Mouse (Mus musculus): Measurements from ENCODE around the gene Pid1. TPM values are rescaled to one million over a fixed set of nuclear protein-coding genes. Genes with fewer than 3 reads are reported as not detected.

Gene Pid1
- polyA plus RNA-seq, 1 experiment from 2014 or later = 26.0 TPM

GRCm38 (mm10) chr1:84097398-84097797 lies 266.6 kb downstream of the Pid1 start:
- H3K36me3 ChIP-seq (replicated peaks; ENCODE audit: control insufficient read depth, insufficient read depth, low read depth, low read length) = no peaks in the 10 kb centered on the region
- no peak overlapping the region for H3K4me2 ChIP-seq (ENCODE audit: low read depth, low read length)
- H3K27me3 ChIP-seq (ENCODE audit: control insufficient read depth, insufficient read depth, low read length) = no peaks in the 10 kb centered on the region
- H3K9me3 ChIP-seq (replicated peaks; ENCODE audit: control insufficient read depth, low read length) = no peaks in the 10 kb centered on the region
- DNase-seq (ENCODE audit: low spot score) = peak; percentile 60
- peak; percentile 52; the same call in 1 of the 2 replicates for ATAC-seq (replicated peaks; ENCODE audit: insufficient number of reproducible peaks, low FRiP score, low TSS enrichment, low read depth)
- no peak overlapping the region for H3K27ac ChIP-seq (replicated peaks; ENCODE audit: low read depth, low read length)
- no peak overlapping the region for H3K4me3 ChIP-seq (ENCODE audit: low read depth, low read length)
- H3K4me1 ChIP-seq (ENCODE audit: control insufficient read depth, insufficient read depth, low read length) = no peaks in the 10 kb centered on the region
- H3K9ac ChIP-seq (replicated peaks; ENCODE audit: low read length) = no peak overlapping the region

- H3K4me3 ChIP-seq (ENCODE audit: low read depth, low read length) = no peak overlapping the region
- no peaks in the 10 kb centered on the region for H3K9me3 ChIP-seq (replicated peaks; ENCODE audit: control insufficient read depth, low read length)
- no peaks in the 10 kb centered on the region for H3K36me3 ChIP-seq (replicated peaks; ENCODE audit: control insufficient read depth, insufficient read depth, low read depth, low read length)
- no peak overlapping the region for H3K27ac ChIP-seq (replicated peaks; ENCODE audit: low read depth, low read length)
- WGBS = 79% methylated on average over 2 of the region's 2 CpGs
- DNase-seq (ENCODE audit: low spot score) (no peak), ATAC-seq (replicated peaks; ENCODE audit: insufficient number of reproducible peaks, low FRiP score, low TSS enrichment, low read depth) (no peak)
- H3K27me3 ChIP-seq (ENCODE audit: control insufficient read depth, insufficient read depth, low read length) = no peaks in the 10 kb centered on the region
- H3K4me1 ChIP-seq (ENCODE audit: control insufficient read depth, insufficient read depth, low read length) = no peaks in the 10 kb centered on the region
- H3K9ac ChIP-seq (replicated peaks; ENCODE audit: low read length) = no peak overlapping the region
- H3K4me2 ChIP-seq (ENCODE audit: low read depth, low read length) = no peak overlapping the region
Observed at GRCm38 (mm10) chr1:84093291-84093690, 270.7 kb downstream of the Pid1 start.

GRCm38 (mm10) chr1:84089664-84090063 lies 274.3 kb downstream of the Pid1 start:
- 77% methylated on average over 2 of the region's 2 CpGs for WGBS
- Histone ChIP-seq H3K4me3 (ENCODE audit: low read depth, low read length) (no peak overlapping the region), H3K9ac (replicated peaks; ENCODE audit: low read length) (no peak overlapping the region), H3K4me1 (ENCODE audit: control insufficient read depth, insufficient read depth, low read length) (no peaks in the 10 kb centered on the region), H3K4me2 (ENCODE audit: low read depth, low read length) (no peak overlapping the region), H3K27me3 (ENCODE audit: control insufficient read depth, insufficient read depth, low read length) (no peaks in the 10 kb centered on the region), H3K36me3 (replicated peaks; ENCODE audit: control insufficient read depth, insufficient read depth, low read depth, low read length) (no peaks in the 10 kb centered on the region), H3K27ac (replicated peaks; ENCODE audit: low read depth, low read length) (no peak overlapping the region), H3K9me3 (replicated peaks; ENCODE audit: control insufficient read depth, low read length) (no peaks in the 10 kb centered on the region)
- no peak for DNase-seq (ENCODE audit: low spot score)
- ATAC-seq (replicated peaks; ENCODE audit: insufficient number of reproducible peaks, low FRiP score, low TSS enrichment, low read depth) = no peak

DNA sequence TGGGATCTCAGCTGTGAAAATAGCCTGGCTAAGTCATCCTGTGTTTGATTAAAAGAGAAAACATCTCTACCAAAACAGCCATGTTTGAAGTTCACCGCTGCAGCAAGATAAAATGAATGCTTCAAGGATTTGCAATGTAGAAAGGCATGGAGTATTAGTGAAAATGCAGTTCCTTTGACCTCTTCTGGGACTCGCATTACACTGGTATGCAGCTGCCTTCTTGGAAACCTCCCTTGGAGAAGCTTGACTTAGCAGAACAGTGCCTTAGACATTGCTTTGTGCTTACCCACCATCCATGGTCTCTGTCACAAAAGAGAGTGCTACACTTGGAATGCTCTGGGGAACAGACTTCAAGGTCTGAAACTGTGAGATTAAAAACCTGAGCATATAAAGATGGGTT lies 276.0 kb downstream of the Pid1 start:
- WGBS = 44% methylated on average over 2 of the region's 2 CpGs
- Histone ChIP-seq H3K36me3 (replicated peaks; ENCODE audit: control insufficient read depth, insufficient read depth, low read depth, low read length) (no peaks in the 10 kb centered on the region), H3K4me1 (ENCODE audit: control insufficient read depth, insufficient read depth, low read length) (no peaks in the 10 kb centered on the region), H3K9ac (replicated peaks; ENCODE audit: low read length) (no peak overlapping the region), H3K27ac (replicated peaks; ENCODE audit: low read depth, low read length) (no peak overlapping the region), H3K4me2 (ENCODE audit: low read depth, low read length) (no peak overlapping the region), H3K27me3 (ENCODE audit: control insufficient read depth, insufficient read depth, low read length) (no peaks in the 10 kb centered on the region), H3K9me3 (replicated peaks; ENCODE audit: control insufficient read depth, low read length) (no peaks in the 10 kb centered on the region), H3K4me3 (ENCODE audit: low read depth, low read length) (no peak overlapping the region)
- ATAC-seq (replicated peaks; ENCODE audit: insufficient number of reproducible peaks, low FRiP score, low TSS enrichment, low read depth) (no peak), DNase-seq (ENCODE audit: low spot score) (peak; percentile 44)

- no peak overlapping the region for H3K4me3 ChIP-seq (ENCODE audit: low read depth, low read length)
- 70% methylated on average over 6 of the region's 6 CpGs for WGBS
- no peak for ATAC-seq (replicated peaks; ENCODE audit: insufficient number of reproducible peaks, low FRiP score, low TSS enrichment, low read depth)
Observed at GRCm38 (mm10) chr1:84087325-84087724, 276.7 kb downstream of the Pid1 start.

DNA sequence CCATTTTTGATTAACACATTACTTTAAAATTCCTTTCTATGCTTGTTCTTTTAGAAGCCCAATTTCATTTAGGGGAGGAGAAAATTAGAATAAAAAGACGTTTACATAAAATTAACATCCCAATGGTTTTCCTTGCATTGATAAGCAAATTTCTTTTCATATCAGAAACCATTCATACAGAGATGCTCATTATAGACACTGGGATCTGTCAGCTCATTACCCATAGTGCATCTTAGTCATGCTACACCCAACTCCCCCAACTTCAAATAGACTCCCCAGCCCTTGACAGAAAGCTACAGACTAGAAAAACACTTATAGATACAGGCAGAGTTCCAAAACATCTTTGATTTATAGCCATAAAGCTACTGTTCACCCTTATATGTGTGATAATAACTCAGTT lies 277.5 kb downstream of the Pid1 start:
- Histone ChIP-seq H3K4me2 (ENCODE audit: low read depth, low read length) (no peak overlapping the region), H3K4me3 (ENCODE audit: low read depth, low read length) (no peak overlapping the region), H3K36me3 (replicated peaks; ENCODE audit: control insufficient read depth, insufficient read depth, low read depth, low read length) (no peaks in the 10 kb centered on the region), H3K27me3 (ENCODE audit: control insufficient read depth, insufficient read depth, low read length) (no peaks in the 10 kb centered on the region), H3K27ac (replicated peaks; ENCODE audit: low read depth, low read length) (no peak overlapping the region), H3K9ac (replicated peaks; ENCODE audit: low read length) (no peak overlapping the region), H3K9me3 (replicated peaks; ENCODE audit: control insufficient read depth, low read length) (no peaks in the 10 kb centered on the region), H3K4me1 (ENCODE audit: control insufficient read depth, insufficient read depth, low read length) (no peaks in the 10 kb centered on the region)
- ATAC-seq (replicated peaks; ENCODE audit: insufficient number of reproducible peaks, low FRiP score, low TSS enrichment, low read depth) (no peak), DNase-seq (ENCODE audit: low spot score) (no peak)
- WGBS = 67% methylated on average over 1 of the region's 1 CpGs

More at GRCm38 (mm10) chr1:84087325-84087724, 276.7 kb downstream of the Pid1 start:
- Histone ChIP-seq H3K4me1 (ENCODE audit: control insufficient read depth, insufficient read depth, low read length) (no peaks in the 10 kb centered on the region), H3K27me3 (ENCODE audit: control insufficient read depth, insufficient read depth, low read length) (no peaks in the 10 kb centered on the region), H3K4me2 (ENCODE audit: low read depth, low read length) (no peak overlapping the region), H3K36me3 (replicated peaks; ENCODE audit: control insufficient read depth, insufficient read depth, low read depth, low read length) (no peaks in the 10 kb centered on the region), H3K9me3 (replicated peaks; ENCODE audit: control insufficient read depth, low read length) (no peaks in the 10 kb centered on the region), H3K9ac (replicated peaks; ENCODE audit: low read length) (no peak overlapping the region), H3K27ac (replicated peaks; ENCODE audit: low read depth, low read length) (no peak overlapping the region)
- DNase-seq (ENCODE audit: low spot score) = no peak

- 97% methylated on average over 3 of the region's 3 CpGs for WGBS
- no peak overlapping the region for H3K4me3 ChIP-seq (ENCODE audit: low read depth, low read length)
- no peak for ATAC-seq (replicated peaks; ENCODE audit: insufficient number of reproducible peaks, low FRiP score, low TSS enrichment, low read depth)
- H3K4me2 ChIP-seq (ENCODE audit: low read depth, low read length) = no peak overlapping the region
- H3K4me1 ChIP-seq (ENCODE audit: control insufficient read depth, insufficient read depth, low read length) = no peaks in the 10 kb centered on the region
- no peak for DNase-seq (ENCODE audit: low spot score)
- no peaks in the 10 kb centered on the region for H3K27me3 ChIP-seq (ENCODE audit: control insufficient read depth, insufficient read depth, low read length)
- H3K9ac ChIP-seq (replicated peaks; ENCODE audit: low read length) = no peak overlapping the region
- H3K36me3 ChIP-seq (replicated peaks; ENCODE audit: control insufficient read depth, insufficient read depth, low read depth, low read length) = no peaks in the 10 kb centered on the region
- H3K9me3 ChIP-seq (replicated peaks; ENCODE audit: control insufficient read depth, low read length) = no peaks in the 10 kb centered on the region
- no peak overlapping the region for H3K27ac ChIP-seq (replicated peaks; ENCODE audit: low read depth, low read length)
Observed at GRCm38 (mm10) chr1:84085361-84085760, 278.6 kb downstream of the Pid1 start.

DNA sequence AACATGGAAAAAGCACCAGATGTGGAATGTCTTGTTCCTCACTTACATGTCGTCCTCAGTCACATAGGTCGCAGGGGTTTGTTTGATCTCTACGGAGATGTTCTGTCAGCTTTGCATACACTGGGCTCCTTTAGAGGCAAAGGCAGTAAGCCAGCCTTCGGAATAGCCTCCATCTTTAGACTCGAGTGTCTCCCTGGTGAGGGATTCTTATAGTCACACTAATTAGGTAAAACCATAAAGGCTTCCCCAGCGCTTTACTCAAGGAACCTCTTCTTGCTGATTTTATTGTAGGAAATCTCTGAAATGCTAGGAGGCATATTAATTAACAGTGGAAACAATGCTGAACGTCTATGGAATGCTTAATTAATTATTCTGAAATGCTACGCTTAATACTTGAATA lies 284.4 kb downstream of the Pid1 start:
- no peak for DNase-seq (ENCODE audit: low spot score)
- Histone ChIP-seq H3K4me1 (ENCODE audit: control insufficient read depth, insufficient read depth, low read length) (no peaks in the 10 kb centered on the region), H3K9ac (replicated peaks; ENCODE audit: low read length) (no peak overlapping the region), H3K9me3 (replicated peaks; ENCODE audit: control insufficient read depth, low read length) (no peaks in the 10 kb centered on the region), H3K4me3 (ENCODE audit: low read depth, low read length) (no peak overlapping the region), H3K27me3 (ENCODE audit: control insufficient read depth, insufficient read depth, low read length) (no peaks in the 10 kb centered on the region), H3K4me2 (ENCODE audit: low read depth, low read length) (no peak overlapping the region), H3K27ac (replicated peaks; ENCODE audit: low read depth, low read length) (no peak overlapping the region), H3K36me3 (replicated peaks; ENCODE audit: control insufficient read depth, insufficient read depth, low read depth, low read length) (no peaks in the 10 kb centered on the region)
- no peak for ATAC-seq (replicated peaks; ENCODE audit: insufficient number of reproducible peaks, low FRiP score, low TSS enrichment, low read depth)
- 60% methylated on average over 8 of the region's 8 CpGs for WGBS

Measured in embryonic facial prominence, embryonic 11.5 days (tissue).